Mouse (Mus musculus): ENCODE measurements around the gene Slc6a21.

DNA sequence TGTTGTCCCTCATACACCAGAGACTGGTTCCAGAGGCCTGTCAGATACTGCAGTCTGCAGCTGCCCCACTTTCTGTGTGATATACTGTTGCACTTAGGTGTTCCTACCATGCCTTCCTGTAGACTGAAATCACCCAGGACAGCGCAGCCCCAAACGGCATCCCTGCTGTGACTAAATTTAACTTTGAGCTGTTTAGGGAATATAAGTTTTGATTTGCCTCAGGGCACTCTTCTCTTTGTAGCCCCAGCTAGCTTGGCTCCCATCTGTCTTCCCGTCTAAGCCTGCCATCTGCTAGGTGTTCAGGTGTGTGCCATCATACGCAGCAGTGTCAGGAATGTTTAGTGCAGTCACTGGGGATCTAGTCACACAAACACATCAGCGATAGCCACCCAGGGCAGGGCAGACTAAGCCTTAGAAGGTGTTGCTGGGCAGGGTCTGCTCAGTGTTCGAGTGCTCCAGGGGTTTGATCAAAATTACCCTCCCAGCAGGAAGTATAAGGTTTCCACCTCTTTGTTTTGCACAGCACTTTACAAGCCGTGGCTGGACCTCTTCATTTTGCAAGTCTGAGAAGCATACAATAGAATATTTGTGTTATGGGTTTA lies 14.2 kb upstream of the Slc6a21 start:
- TF ChIP-seq CTCF (IDR thresholded peaks at IDR 0.05; ENCODE audit: extremely low read depth, insufficient read depth, low read length) (no peak), POLR2A (IDR thresholded peaks at IDR 0.05; ENCODE audit: extremely low read depth, insufficient read depth, low read length) (no peak)

Data from cortical plate, adult 2 months (tissue).